Mouse (Mus musculus): ENCODE measurements around the gene Pax6. TPM values are rescaled to one million over a fixed set of nuclear protein-coding genes. Genes with fewer than 3 reads are reported as not detected.

Gene Pax6
- polyA plus RNA-seq, 1 experiment from 2014 or later: 42.3 TPM

DNA sequence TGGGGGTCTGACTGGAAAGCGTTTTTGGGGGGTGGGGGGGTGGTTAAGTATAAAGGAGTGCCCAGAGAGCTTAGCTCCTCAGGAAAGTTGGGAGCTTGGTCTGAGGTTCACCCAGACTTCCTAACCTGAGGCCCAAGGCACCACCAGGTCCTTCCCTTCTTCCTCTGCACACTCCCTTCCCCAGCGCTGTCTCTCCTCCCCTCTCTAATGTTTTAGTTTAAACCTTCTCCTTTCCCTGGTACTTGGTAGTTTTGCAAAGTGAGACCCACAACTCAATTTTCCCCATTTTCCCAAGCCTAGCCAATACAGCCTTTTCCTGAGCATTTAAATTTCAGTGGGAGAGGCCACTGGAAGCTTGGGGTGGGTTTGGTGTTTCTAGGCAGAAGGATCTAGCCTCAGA lies 10.6 kb downstream of the Pax6 start:
- Histone ChIP-seq H3K4me3 (peak overlapping the region; percentile 27), H3K9ac (0 out of 2 replicates have a peak overlapping the region, but pooled peaks have one; percentile 0), H3K36me3 (no peaks in the 10 kb centered on the region), H3K9me3 (no peaks in the 10 kb centered on the region), H3K4me2 (peak overlapping the region; percentile 46), H3K27ac (replicated peaks) (0 out of 2 replicates have a peak overlapping the region, but pooled peaks have one; percentile 25), H3K27me3 (peaks cover 48% of the 10 kb centered on the region), H3K4me1 (replicated peaks) (peaks cover 25% of the 10 kb centered on the region)
- WGBS: 3% methylated on average over 2 of the region's 2 CpGs
- ATAC-seq (ENCODE audit: low FRiP score, low read depth): no peak

DNA sequence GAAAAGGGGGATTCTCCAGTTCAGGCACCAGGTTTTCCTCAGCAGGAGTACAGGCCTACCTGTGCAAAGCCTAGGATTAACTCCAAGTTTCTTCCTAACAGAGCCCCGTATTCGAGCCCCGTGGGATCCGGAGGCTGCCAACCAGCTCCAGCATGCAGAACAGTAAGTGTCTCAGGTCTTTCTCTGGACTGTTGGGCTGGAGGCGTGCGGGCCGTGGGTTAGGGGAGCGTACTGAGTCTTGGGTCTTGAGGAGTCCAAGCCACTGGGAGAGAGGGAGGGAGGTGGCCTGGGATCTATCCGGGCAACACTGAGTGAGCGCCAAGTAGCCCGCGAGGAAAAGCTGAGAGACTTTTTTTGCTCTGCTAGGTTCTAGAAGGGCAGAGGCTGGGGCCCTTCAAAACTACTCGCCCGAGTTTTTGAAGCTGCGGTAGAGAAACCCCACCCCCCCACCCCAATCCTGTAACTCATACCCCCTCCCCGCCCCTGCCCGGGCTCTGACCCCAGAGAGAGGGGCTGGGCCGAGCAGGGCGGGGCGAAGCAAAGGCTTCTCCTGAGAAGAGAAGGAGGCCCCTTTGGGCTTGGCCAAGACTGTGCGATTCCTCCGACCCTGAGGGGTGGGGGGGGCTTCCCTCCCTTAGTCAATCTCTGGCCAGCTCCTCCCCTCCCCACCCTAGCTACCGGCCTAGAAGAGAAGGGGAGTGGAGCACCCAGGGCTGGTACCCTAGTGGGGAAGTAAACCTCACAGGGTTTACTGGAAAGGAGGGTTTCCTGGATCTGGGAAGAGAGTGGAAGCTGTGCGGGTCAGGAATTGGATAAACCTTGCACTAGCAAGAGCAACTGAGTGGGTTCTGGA lies 11.7 kb downstream of the Pax6 start:
- Histone ChIP-seq H3K4me3 (peak overlapping the region; percentile 27), H3K4me2 (peak overlapping the region; percentile 46), H3K36me3 (no peaks in the 10 kb centered on the region), H3K27ac (replicated peaks) (peak overlapping the region; percentile 69), H3K9me3 (no peaks in the 10 kb centered on the region), H3K27me3 (peaks cover 52% of the 10 kb centered on the region), H3K4me1 (replicated peaks) (peaks cover 16% of the 10 kb centered on the region), H3K9ac (0 out of 2 replicates have a peak overlapping the region, but pooled peaks have one; percentile 11)
- 4% methylated on average over 21 of the region's 24 CpGs for WGBS
- peak; percentile 83 for ATAC-seq (ENCODE audit: low FRiP score, low read depth)

DNA sequence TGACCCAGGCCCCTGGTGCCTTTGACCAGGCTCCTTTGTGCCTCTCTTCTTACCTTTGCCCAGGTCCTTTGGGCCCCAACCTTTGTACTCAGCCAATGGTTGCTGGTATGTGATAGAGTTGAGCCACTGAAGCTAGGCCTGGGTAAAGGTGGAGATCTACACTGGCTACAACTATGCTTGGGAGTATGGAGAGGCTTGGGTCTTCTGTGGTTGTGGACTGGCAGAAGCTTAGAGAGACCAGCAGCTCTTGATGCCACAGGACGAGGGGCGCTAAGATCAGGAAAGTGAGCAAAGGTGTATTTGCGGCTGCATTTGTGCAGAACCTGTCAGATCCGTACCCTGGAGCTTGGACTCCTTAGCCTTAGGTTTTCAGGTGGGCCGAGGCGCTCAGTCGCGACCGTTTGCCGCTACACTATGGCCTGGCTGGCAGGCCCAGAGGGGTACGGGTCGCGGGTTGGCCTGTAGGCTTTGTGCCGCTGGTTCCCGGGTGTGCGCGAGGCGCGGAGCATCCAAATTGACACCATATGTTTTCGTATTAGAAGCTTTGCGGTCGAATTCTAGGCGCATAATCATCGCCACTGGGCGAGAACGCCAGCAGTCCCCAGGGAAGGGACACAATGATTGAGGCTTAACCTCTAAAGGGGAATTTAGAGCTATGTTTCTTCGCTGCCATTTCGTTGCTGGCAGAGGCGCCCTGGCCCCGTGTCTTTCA lies 12.5 kb downstream of the Pax6 start:
- Histone ChIP-seq H3K9me3 (no peaks in the 10 kb centered on the region), H3K9ac (peak overlapping the region; percentile 6; the same call in 1 of the 2 replicates), H3K36me3 (no peaks in the 10 kb centered on the region), H3K27ac (replicated peaks) (peak overlapping the region; percentile 69), H3K4me2 (peak overlapping the region; percentile 46), H3K27me3 (peaks cover 60% of the 10 kb centered on the region), H3K4me3 (peak overlapping the region; percentile 15), H3K4me1 (replicated peaks) (peaks cover 10% of the 10 kb centered on the region)
- peak; percentile 10; the same call in 1 of the 2 replicates for ATAC-seq (ENCODE audit: low FRiP score, low read depth)
- WGBS: 5% methylated on average over 30 of the region's 30 CpGs

DNA sequence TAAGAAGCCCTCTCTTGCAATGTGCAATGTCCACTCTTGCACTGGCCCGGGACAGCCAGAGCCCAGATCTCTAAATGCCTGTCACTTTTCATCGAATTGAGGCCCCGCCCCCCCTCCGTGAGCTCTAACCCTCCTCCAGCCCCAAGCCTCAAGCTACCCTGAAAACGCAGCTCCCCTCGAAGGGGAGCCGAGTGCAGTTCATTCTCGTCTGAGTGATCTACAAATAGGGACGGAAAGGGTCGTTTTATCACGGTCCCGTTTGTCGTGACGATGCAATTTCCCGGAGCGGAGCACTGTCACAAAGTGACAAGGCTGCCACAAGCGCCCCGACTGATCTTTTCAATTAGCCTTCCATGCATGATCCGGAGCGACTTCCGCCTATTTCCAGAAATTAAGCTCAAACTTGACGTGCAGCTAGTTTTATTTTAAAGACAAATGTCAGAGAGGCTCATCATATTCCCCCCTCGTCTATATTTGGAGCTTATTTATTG lies 13.4 kb downstream of the Pax6 start:
- peak overlapping the region; percentile 69 for H3K27ac ChIP-seq (replicated peaks)
- H3K27me3 ChIP-seq: peaks cover 61% of the 10 kb centered on the region
- 2% methylated on average over 23 of the region's 23 CpGs for WGBS
- H3K9me3 ChIP-seq: no peaks in the 10 kb centered on the region
- peak overlapping the region; percentile 46 for H3K4me2 ChIP-seq
- peak overlapping the region; percentile 6; the same call in 1 of the 2 replicates for H3K9ac ChIP-seq
- H3K4me1 ChIP-seq (replicated peaks): peaks cover 6% of the 10 kb centered on the region; the same call in 1 of the 2 replicates
- peak overlapping the region; percentile 15 for H3K4me3 ChIP-seq
- no peaks in the 10 kb centered on the region for H3K36me3 ChIP-seq
- ATAC-seq (ENCODE audit: low FRiP score, low read depth): no peak

DNA sequence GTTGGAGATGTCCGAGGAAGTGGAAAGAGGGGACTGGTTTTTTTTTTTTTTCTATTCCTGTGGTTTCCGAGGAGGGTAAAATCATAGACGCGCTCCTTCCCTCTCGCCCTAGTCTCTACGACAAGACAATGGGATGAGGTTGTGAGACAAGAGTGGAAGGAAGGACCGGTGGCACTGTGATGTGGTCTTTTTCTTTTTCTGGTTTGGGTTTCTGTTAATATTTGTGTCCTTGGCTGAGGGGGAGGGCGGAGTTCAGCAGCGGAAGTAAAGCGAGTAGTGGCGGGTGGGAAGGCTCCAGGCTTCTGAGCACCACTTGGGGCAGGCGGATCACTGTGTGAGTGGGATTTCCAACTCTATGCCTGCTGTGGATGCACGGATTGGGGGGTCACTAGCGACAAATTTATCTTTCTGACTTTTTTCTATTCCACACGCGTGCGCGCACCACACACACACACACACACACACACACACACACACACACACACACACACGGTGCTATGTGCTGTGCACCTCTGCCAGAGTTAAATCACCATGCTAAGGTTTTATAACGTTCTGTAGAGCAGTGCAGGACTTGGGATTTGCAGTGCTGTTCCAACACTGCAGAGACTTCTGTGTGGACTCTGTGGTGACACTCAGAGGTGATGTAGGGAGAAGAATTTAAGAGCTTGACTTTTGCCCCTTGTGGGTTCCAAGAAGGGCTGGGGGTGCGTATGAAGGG lies 14.1 kb downstream of the Pax6 start:
- H3K9ac ChIP-seq: no peak overlapping the region
- peak overlapping the region; percentile 69; the same call in 1 of the 2 replicates for H3K27ac ChIP-seq (replicated peaks)
- peak overlapping the region; percentile 46 for H3K4me2 ChIP-seq
- H3K4me3 ChIP-seq: peak overlapping the region; percentile 15
- H3K36me3 ChIP-seq: no peaks in the 10 kb centered on the region
- no peaks in the 10 kb centered on the region for H3K9me3 ChIP-seq
- 10% methylated on average over 21 of the region's 21 CpGs for WGBS
- peaks cover 62% of the 10 kb centered on the region for H3K27me3 ChIP-seq
- no peak for ATAC-seq (ENCODE audit: low FRiP score, low read depth)
- peaks cover 11% of the 10 kb centered on the region for H3K4me1 ChIP-seq (replicated peaks)

DNA sequence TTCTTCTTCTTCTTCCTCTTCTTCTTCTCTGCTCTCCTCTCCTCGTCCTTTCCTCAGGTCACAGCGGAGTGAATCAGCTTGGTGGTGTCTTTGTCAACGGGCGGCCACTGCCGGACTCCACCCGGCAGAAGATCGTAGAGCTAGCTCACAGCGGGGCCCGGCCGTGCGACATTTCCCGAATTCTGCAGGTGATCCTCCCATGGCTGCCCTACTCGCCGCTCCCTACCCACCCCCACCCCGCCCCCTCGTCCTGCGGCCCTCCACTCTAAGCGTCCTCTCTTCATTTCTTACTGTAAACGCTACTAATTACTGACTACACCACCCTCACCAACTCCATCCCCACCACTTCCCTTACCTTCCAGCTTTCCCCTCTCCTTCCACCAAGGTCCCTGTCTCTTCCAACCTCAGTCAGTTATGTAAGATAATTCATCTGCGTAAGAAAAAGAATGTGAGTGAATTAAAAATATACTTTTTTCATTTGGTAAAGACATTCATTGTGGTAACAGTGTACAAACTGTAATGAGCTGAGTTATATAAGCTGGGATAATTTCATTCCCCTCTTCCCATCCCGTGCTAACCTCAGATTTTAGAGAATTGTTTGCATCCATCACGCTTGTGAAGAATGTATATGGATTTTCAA lies 15.2 kb downstream of the Pax6 start:
- no peak for ATAC-seq (ENCODE audit: low FRiP score, low read depth)
- Histone ChIP-seq H3K27me3 (peaks cover 60% of the 10 kb centered on the region), H3K4me3 (no peak overlapping the region), H3K4me2 (peak overlapping the region; percentile 29; the same call in 1 of the 2 replicates), H3K36me3 (no peaks in the 10 kb centered on the region), H3K4me1 (replicated peaks) (peaks cover 15% of the 10 kb centered on the region), H3K9ac (no peak overlapping the region), H3K9me3 (no peaks in the 10 kb centered on the region), H3K27ac (replicated peaks) (0 out of 2 replicates have a peak overlapping the region, but pooled peaks have one; percentile 37)
- 20% methylated on average over 22 of the region's 22 CpGs for WGBS

DNA sequence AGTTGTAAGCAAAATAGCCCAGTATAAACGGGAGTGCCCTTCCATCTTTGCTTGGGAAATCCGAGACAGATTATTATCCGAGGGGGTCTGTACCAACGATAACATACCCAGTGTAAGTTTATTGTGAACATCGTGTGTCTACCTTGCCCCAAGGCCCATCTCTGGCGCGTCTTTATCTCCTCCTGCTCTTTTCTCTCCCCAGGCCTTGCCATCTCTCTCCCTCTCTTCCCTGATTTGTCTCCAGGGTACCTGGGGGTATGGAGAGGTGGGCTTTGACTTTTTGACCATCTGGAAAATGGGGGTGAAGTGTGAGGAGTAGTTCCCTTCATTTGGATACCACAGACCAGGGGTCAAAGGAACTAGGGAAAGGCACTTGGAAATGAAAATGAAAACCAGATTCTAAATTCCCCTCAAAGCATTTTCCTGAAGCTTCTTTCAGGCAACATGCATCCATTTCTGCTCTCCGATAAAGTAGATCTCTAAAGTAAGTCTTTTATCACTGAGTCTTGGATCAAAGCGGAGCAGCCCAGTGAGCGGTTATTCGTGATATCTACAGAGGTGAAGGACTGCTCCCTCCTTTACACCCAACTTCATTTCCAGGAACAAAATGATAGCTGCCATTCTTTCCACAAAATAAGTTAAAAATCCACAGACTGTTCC lies 16.4 kb downstream of the Pax6 start:
- 0 out of 2 replicates have a peak overlapping the region, but pooled peaks have one; percentile 6 for H3K4me3 ChIP-seq
- H3K27ac ChIP-seq (replicated peaks): no peak overlapping the region
- WGBS: 41% methylated on average over 11 of the region's 11 CpGs
- no peaks in the 10 kb centered on the region for H3K9me3 ChIP-seq
- H3K36me3 ChIP-seq: no peaks in the 10 kb centered on the region
- H3K9ac ChIP-seq: no peak overlapping the region
- H3K27me3 ChIP-seq: peaks cover 51% of the 10 kb centered on the region
- peaks cover 25% of the 10 kb centered on the region for H3K4me1 ChIP-seq (replicated peaks)
- no peak for ATAC-seq (ENCODE audit: low FRiP score, low read depth)
- 0 out of 2 replicates have a peak overlapping the region, but pooled peaks have one; percentile 4 for H3K4me2 ChIP-seq

DNA sequence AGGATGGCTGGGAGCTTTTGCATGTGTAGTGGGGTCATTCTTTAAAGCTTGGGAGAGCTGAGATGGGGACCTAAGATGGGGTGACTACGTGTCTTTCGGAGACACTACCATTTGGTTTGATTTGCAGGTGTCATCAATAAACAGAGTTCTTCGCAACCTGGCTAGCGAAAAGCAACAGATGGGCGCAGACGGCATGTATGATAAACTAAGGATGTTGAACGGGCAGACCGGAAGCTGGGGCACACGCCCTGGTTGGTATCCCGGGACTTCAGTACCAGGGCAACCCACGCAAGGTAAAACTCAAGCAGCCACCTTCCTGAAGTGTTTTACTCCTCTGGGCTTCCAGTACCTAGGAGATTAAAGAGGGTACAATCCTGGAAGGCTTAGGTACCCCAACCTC lies 17.0 kb downstream of the Pax6 start:
- H3K4me3 ChIP-seq: 0 out of 2 replicates have a peak overlapping the region, but pooled peaks have one; percentile 6
- no peaks in the 10 kb centered on the region for H3K9me3 ChIP-seq
- H3K9ac ChIP-seq: no peak overlapping the region
- no peak overlapping the region for H3K27ac ChIP-seq (replicated peaks)
- peak overlapping the region; percentile 13; the same call in 1 of the 2 replicates for H3K4me2 ChIP-seq
- H3K4me1 ChIP-seq (replicated peaks): peaks cover 28% of the 10 kb centered on the region
- H3K36me3 ChIP-seq: no peaks in the 10 kb centered on the region
- H3K27me3 ChIP-seq: peaks cover 52% of the 10 kb centered on the region
- 40% methylated on average over 11 of the region's 11 CpGs for WGBS
- no peak for ATAC-seq (ENCODE audit: low FRiP score, low read depth)

DNA sequence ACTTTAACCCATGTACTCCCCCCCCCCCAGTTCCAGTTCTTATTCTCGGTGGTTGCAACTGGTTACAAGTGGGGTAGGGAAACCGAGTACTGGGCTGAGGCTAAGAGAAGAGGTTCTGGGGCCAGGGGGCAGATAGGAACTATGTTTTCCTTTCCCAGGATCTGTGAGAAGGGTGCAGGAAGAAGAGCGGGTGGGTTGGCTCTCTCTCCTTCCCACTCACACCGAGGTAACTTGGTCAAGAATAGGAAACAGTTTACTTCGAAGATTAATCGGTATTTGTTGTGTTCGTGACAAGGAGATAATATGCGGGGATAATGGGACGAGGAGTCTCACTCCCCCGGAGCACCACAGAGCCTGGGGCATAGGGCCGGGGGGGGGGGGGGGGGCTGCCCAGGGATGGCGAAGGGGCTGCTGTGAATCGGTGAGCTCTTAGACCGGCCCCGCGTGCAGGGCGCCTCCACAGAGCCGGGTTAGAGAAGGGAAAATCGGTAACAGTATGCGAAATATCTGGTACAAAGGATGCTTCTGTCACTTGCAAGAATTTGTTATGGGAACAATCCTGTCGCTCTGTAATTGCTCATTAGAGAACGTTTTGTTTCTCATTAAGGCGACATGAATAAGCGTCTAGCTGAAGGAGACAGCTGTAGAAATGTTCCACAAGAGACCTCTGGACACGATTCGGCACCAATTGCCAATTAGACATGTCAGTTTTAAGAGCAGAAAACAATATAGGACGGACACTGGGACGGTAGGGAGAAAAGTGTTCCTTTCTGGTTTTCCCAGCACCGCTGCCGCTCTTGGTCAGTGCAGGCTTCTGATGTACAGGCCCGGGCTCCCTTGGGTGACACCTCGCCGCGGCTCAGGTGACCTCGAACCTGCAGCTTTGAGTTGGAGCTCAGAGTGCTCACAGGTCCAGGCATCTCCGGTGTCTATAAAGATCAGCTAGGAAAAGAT lies 17.9 kb downstream of the Pax6 start:
- Histone ChIP-seq H3K27ac (replicated peaks) (0 out of 2 replicates have a peak overlapping the region, but pooled peaks have one; percentile 39), H3K27me3 (peaks cover 51% of the 10 kb centered on the region), H3K9me3 (no peaks in the 10 kb centered on the region), H3K4me2 (peak overlapping the region; percentile 13), H3K4me1 (replicated peaks) (peaks cover 31% of the 10 kb centered on the region), H3K9ac (no peak overlapping the region), H3K4me3 (no peak overlapping the region), H3K36me3 (no peaks in the 10 kb centered on the region)
- ATAC-seq (ENCODE audit: low FRiP score, low read depth): no peak
- 7% methylated on average over 36 of the region's 36 CpGs for WGBS

Data from hindbrain, embryonic 15.5 days (tissue).